ENCODE assay signal across 8 mouse cellular contexts in the genomic region with DNA sequence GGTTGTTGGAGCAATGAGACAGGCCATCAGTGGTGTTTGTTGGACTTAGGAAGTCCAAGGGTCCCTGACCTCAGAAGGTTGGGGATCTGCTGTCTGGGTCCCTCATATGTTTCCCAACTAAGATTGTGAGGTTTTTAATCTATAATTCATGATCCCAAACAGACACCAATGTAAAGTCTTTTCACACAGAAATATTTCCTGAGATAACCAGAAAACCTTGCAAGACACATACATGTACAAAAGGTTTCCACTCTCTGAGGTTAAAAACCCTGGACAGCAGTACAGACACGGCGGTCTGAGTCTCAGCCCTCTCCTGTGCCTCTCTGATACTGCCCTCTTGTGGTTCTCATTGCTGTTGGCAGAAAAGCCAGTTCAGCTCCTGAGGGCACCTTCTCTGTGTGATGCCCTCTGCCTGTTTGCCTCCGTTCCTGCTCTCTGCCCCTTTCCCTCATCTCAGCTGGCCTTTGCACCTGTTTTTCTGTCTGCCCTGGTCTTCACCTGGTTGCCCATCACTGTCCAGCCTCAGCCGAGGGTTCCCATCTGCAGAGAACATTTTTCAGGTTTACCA. TPM values are rescaled to one million over a fixed set of nuclear protein-coding genes. Genes with fewer than 3 reads are reported as not detected.
A peak's percentile ranks its signal among the peaks of the same experiment; 100 is the strongest.
DNase-seq lines count a peak whose midpoint lies in the region; ATAC-seq and TF ChIP-seq lines count a peak whose summit lies in the region.

No protein-coding gene starts in this region.

- WGBS in liver, embryonic 14.5 days (ENCODE audit: insufficient replicate concordance): 12% methylated on average over 4 of the region's 4 CpGs
- 22% methylated on average over 4 of the region's 4 CpGs for WGBS in neural tube, embryonic 13.5 days

- no peak overlapping the region for H3K4me3 ChIP-seq in liver, embryonic 14.5 days (ENCODE audit: insufficient read depth in 1 of 2, low read depth in 2 of 2, low read length in 2 of 2)
- H3K4me3 ChIP-seq in neural tube, embryonic 13.5 days: no peak overlapping the region
- no peak overlapping the region for H3K4me3 ChIP-seq in testis, adult 2 months (ENCODE audit: control insufficient read depth, low read depth, low read length)

- TF ChIP-seq POLR2A in testis, adult 2 months (IDR thresholded peaks at IDR 0.05; ENCODE audit: control insufficient read depth, low read depth, low read length): no peak

- no peaks in the 10 kb centered on the region for H3K9me3 ChIP-seq in liver, embryonic 14.5 days (ENCODE audit: control insufficient read depth, low read length)
- H3K9me3 ChIP-seq in neural tube, embryonic 13.5 days: no peaks in the 10 kb centered on the region

- TF ChIP-seq CTCF in liver, embryonic 14.5 days (IDR thresholded peaks at IDR 0.05; ENCODE audit: low read depth): peak; percentile 91
- peak; percentile 64; the same call in 1 of the 2 replicates for TF ChIP-seq CTCF in testis, adult 2 months (IDR thresholded peaks at IDR 0.05; ENCODE audit: control insufficient read depth, insufficient read depth, insufficient replicate concordance, low read depth, low read length)

- H3K27ac ChIP-seq in liver, embryonic 14.5 days: no peak overlapping the region
- no peak overlapping the region for H3K27ac ChIP-seq in neural tube, embryonic 13.5 days (replicated peaks)
- no peak overlapping the region for H3K27ac ChIP-seq in testis, adult 2 months (ENCODE audit: control insufficient read depth, insufficient read depth, low read depth, low read length)

- DNase-seq in CD8-positive naive resting alpha-beta T cell, adult 2 months (ENCODE audit: low read depth in 2 of 2, low spot score in 2 of 2): peak; percentile 20 to 44
- peak; percentile 85 for DNase-seq in adrenal gland, postnatal 14 days
- peak; percentile 69 for DNase-seq in embryo, embryonic 9.5 days (ENCODE audit: extremely low spot score)
- peak; percentile 79 to 85 for DNase-seq in heart, postnatal 10 days
- DNase-seq in kidney, postnatal 10 days: peak; percentile 78
- DNase-seq in liver, embryonic 14.5 days (ENCODE audit: low read depth in 3 of 3, low spot score in 3 of 3): peak; percentile 19 to 30 (median 22)

- no peaks in the 10 kb centered on the region for H3K36me3 ChIP-seq in liver, embryonic 14.5 days (replicated peaks; ENCODE audit: control insufficient read depth, insufficient read depth, low read depth)
- no peaks in the 10 kb centered on the region for H3K36me3 ChIP-seq in neural tube, embryonic 13.5 days
- no peaks in the 10 kb centered on the region for H3K36me3 ChIP-seq in testis, adult 2 months (ENCODE audit: control insufficient read depth, insufficient read depth, low read length)

- no peak overlapping the region for H3K4me2 ChIP-seq in liver, embryonic 14.5 days (ENCODE audit: low read depth)
- H3K4me2 ChIP-seq in neural tube, embryonic 13.5 days: no peak overlapping the region

- no peak for ATAC-seq in liver, embryonic 14.5 days (ENCODE audit: insufficient read depth)
- peak; percentile 82; the same call in 1 of the 2 replicates for ATAC-seq in neural tube, embryonic 13.5 days (ENCODE audit: low read depth)

- TF ChIP-seq EP300 in liver, embryonic 14.5 days (IDR thresholded peaks at IDR 0.05; ENCODE audit: low read depth): no peak

- intact Hi-C loops in heart, postnatal 10 days (cut with DNase I): loop anchor here (1.0 to 5.0 kb wide), 5 partner anchors 117 to 492 kb away; partner anchors contain the start of gene Tomm5

- no peaks in the 10 kb centered on the region for H3K4me1 ChIP-seq in liver, embryonic 14.5 days (replicated peaks; ENCODE audit: control insufficient read depth in 2 of 2, insufficient read depth in 2 of 2, low read length in 1 of 2)
- H3K4me1 ChIP-seq in neural tube, embryonic 13.5 days (replicated peaks): no peaks in the 10 kb centered on the region
- peaks cover 2% of the 10 kb centered on the region; the same call in 1 of the 2 replicates for H3K4me1 ChIP-seq in testis, adult 2 months (ENCODE audit: control insufficient read depth, insufficient read depth, low read length)

- no peaks in the 10 kb centered on the region for H3K27me3 ChIP-seq in liver, embryonic 14.5 days (ENCODE audit: control insufficient read depth, insufficient read depth, low read length)
- no peaks in the 10 kb centered on the region; the same call in 1 of the 2 replicates for H3K27me3 ChIP-seq in neural tube, embryonic 13.5 days
- no peaks in the 10 kb centered on the region for H3K27me3 ChIP-seq in testis, adult 2 months (ENCODE audit: control insufficient read depth, insufficient read depth, low read length)

- H3K9ac ChIP-seq in liver, embryonic 14.5 days (replicated peaks): no peak overlapping the region
- no peak overlapping the region for H3K9ac ChIP-seq in neural tube, embryonic 13.5 days

RNA-seq across cellular contexts. Expression of gene Trmt10b, which starts 16.9 kb away (rescaled TPM):
- total RNA-seq in adrenal gland, postnatal 14 days (2021): 12.0 and 13.4 TPM in 2 replicates
- 1 to 10 TPM; 4.9 to 6.1 TPM for total RNA-seq in heart, postnatal 10 days (2021)
- 1.3 and 2.5 TPM in 2 replicates for polyA plus RNA-seq in liver, embryonic 14.5 days (2012; rRNA removed)
- 4.8 and 5.7 TPM in 2 replicates for polyA plus RNA-seq in liver, embryonic 14.5 days (2014; fragmentation: Nextera tagmentation; extraction: Ambion mirVana)
- polyA plus RNA-seq in neural tube, embryonic 13.5 days (2015; fragmentation: Nextera tagmentation; extraction: Ambion mirVana): 22.6 and 24.6 TPM in 2 replicates
- polyA plus RNA-seq in testis, adult 2 months (2012; rRNA removed): 6.5 and 8.3 TPM in 2 replicates

Comparison
In these comparisons a context has a peak if more than half of its experiments do, and no peak if none do; other contexts are left out.
1. DNase-seq: peak in every context shown above with its lines; median percentile 85 in adrenal gland, postnatal 14 days; 82 in heart, postnatal 10 days; 78 in kidney, postnatal 10 days; 69 in embryo, embryonic 9.5 days; 32 in CD8-positive naive resting alpha-beta T cell, adult 2 months; 22 in liver, embryonic 14.5 days.